Mouse (Mus musculus): ENCODE results near the gene Foxp3. TPM values are rescaled to one million over a fixed set of nuclear protein-coding genes. Genes with fewer than 3 reads are reported as not detected.

Foxp3 gene
- 110 TPM for polyA plus RNA-seq (2017; shearing (Covaris generic))

GRCm38 (mm10) chrX:7573176-7574086, at the start of gene Foxp3:
Foxp3 (plus strand) TSS chrX:7573644.

GRCm38 (mm10) chrX:7574087-7574884, 842 bp downstream of the Foxp3 start, which contains the start of gene Ppp1r3f:
Ppp1r3f (minus strand) TSS chrX:7574283.

GRCm38 (mm10) chrX:7604879-7605574, 31.6 kb downstream of the Foxp3 start, which contains the start of gene Ccdc22:
Ccdc22 (minus strand) TSS chrX:7605517.

GRCm38 (mm10) chrX:7606783-7607182, 33.3 kb downstream of the Foxp3 start, which contains the start of gene Cacna1f:
Cacna1f (plus strand) TSS chrX:7607083.

GRCm38 (mm10) chrX:7638401-7639091, 65.1 kb downstream of the Foxp3 start, which contains the start of gene Syp:
Syp (plus strand) TSS chrX:7638471.

Other genes with a start within 250 kb of the Foxp3 start
- 0.31 TPM for gene Usp27x, start 197.8 kb upstream of the Foxp3 start, polyA plus RNA-seq (2017; shearing (Covaris generic))
- 5.9 TPM for gene Ppp1r3f, start 639 bp downstream of the Foxp3 start, polyA plus RNA-seq (2017; shearing (Covaris generic))
- gene Ccdc22, start 31.9 kb downstream of the Foxp3 start, polyA plus RNA-seq (2017; shearing (Covaris generic)): 36.4 TPM
- gene Cacna1f, start 33.4 kb downstream of the Foxp3 start, polyA plus RNA-seq (2017; shearing (Covaris generic)): not detected
- 14.3 TPM for gene Syp, start 64.8 kb downstream of the Foxp3 start, polyA plus RNA-seq (2017; shearing (Covaris generic))
- 37.0 TPM for gene Prickle3, start 83.6 kb downstream of the Foxp3 start, polyA plus RNA-seq (2017; shearing (Covaris generic))
- gene Plp2, start 97.7 kb downstream of the Foxp3 start, polyA plus RNA-seq (2017; shearing (Covaris generic)): 120 TPM
- gene Magix, start 107.6 kb downstream of the Foxp3 start, polyA plus RNA-seq (2017; shearing (Covaris generic)): not detected
- gene Gpkow, start 123.5 kb downstream of the Foxp3 start, polyA plus RNA-seq (2017; shearing (Covaris generic)): 78.4 TPM
- 81.1 TPM for gene Wdr45, start 140.7 kb downstream of the Foxp3 start, polyA plus RNA-seq (2017; shearing (Covaris generic))
- 1.1 TPM for gene Gm45208, start 148.6 kb downstream of the Foxp3 start, polyA plus RNA-seq (2017; shearing (Covaris generic))
- 37.5 TPM for gene Praf2, start 154.8 kb downstream of the Foxp3 start, polyA plus RNA-seq (2017; shearing (Covaris generic))
- 0.45 TPM for gene Ccdc120, start 177.3 kb downstream of the Foxp3 start, polyA plus RNA-seq (2017; shearing (Covaris generic))
- gene Tfe3, start 188.9 kb downstream of the Foxp3 start, polyA plus RNA-seq (2017; shearing (Covaris generic)): 43.5 TPM
- 122 TPM for gene Gripap1, start 216.1 kb downstream of the Foxp3 start, polyA plus RNA-seq (2017; shearing (Covaris generic))
- 1.3 TPM for gene Kcnd1, start 248.6 kb downstream of the Foxp3 start, polyA plus RNA-seq (2017; shearing (Covaris generic))